Mouse (Mus musculus): ENCODE results near the gene Mvp. TPM values are rescaled to one million over a fixed set of nuclear protein-coding genes. Genes with fewer than 3 reads are reported as not detected.
A peak's percentile ranks its signal among the peaks of the same experiment; 100 is the strongest.

Mvp gene
- polyA plus RNA-seq, 1 experiment = 46.2 TPM

DNA sequence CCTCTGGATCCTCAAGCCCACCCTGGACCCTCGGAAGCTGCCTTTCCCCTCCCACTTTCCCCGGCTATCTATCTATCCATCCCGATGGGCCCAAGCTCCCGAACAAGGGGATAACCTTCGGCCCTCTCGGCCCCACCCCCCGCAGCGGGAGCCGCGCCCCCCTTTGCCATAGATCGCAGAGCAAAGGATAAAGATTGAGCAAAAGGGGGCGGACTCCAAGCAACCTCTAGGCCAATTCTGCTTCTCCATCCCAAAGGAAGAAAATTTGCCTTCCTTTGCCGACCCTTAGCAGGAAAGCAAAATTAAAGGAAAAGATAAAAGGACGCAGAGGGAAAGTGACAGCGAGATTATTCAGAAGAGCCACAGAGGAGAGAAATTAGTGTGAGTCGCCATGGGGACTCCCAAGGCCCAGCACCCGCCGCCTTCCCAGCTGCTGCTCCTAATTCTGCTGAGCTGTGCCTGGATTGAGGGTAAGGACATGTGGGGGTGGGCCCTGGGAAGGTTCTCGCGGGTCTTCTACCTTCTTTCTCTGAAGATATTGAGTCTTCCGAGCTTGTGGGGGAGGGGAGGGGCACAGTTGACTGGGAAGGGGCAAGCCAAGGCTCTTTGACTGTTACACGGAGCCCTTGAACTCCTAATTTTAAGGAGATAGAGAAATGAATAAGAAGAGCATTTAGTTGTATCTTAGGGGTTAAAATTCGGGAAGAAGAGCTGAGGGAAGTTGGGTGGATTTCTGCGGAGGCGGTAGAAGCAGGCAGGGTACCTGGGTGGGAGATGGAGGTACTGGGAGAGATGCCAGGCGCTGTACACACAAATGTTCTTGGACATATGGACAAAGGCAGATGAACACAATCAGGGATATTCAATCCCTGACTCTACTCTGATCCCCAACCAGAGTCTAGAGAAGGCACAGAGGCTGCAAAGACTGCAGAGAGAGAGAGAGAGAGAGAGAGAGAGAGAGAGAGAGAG, 63.5 kb downstream of the Mvp start:
- no peak for DNase-seq (ENCODE audit: low spot score)

DNA sequence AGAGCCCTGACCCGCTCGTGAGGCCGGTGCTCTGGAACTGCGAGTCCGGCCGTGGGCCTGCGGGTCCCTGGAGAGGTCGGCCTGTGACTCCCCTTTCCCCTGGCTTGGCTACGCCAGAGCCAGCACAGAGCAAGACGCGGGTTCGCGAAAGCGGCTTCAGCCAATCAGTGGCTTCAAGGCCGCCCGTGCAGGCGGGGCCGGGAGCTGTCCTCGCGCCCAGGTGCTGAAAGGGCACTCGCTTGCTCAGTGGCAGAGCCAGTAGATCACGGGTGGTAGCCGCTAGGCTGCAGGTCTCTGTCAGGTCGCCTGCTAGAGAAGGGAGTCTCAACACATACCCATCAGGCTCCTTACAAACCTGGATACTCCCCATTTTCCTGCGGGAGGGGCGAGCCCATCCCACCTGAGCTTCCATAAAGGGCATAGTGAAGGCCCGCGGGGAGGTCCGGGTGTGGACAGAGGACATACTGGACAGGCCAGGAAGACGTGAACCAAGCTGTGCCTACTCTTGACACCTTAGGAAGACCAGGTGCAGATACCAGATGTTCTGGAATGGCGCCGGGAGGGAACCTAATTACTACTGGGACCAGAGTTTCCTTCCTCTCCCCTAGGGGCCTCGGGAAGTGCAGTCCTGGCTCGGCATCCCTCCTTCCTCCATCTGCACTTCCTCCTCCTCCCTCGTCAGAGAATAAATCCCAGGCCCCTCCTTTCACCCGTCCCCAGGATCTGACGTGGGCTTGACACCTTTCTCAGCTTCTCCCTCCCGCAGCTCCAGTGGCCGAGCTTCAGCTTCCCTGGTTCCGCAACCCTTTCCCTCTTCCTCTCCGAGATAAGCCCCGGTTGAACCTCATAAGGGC, 64.4 kb downstream of the Mvp start, which contains the start of gene Sez6l2:
Gene Sez6l2, plus strand, starts transcription at position 771 of the 854 bp plus-strand sequence.
- DNase-seq (ENCODE audit: low spot score) = peak; percentile 72

GRCm38 (mm10) chr7:126949403-126949792, 65.0 kb downstream of the Mvp start, which contains the start of gene Asphd1:
Gene Asphd1, minus strand, starts transcription at chr7:126949582.
- DNase-seq (ENCODE audit: low spot score) = no peak

- DNase-seq (ENCODE audit: low spot score) = no peak
Observed at GRCm38 (mm10) chr7:126948626-126949025, 65.8 kb downstream of the Mvp start.

GRCm38 (mm10) chr7:126946530-126946929, 67.9 kb downstream of the Mvp start:
- no peak for DNase-seq (ENCODE audit: low spot score)

DNA sequence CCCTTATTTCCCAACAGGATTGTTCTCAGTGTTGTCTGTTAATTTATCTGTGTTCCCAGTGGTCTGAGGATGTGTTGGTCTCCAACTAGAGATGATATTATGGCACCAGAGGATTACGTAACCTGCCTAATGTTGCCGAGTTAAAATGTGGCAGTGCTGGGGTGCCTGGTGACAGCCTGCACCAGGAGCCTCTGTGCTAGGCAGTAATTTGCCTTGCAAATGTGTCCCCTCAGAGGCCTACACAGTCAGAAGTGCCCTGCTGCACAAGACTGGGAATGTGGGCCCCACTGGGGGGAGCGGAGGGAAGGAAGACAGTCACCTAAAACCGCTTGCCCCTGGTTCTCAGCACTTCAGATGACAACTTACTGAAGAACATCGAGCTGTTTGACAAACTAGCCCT, 72.6 kb downstream of the Mvp start:
- DNase-seq (ENCODE audit: low spot score) = no peak

DNA sequence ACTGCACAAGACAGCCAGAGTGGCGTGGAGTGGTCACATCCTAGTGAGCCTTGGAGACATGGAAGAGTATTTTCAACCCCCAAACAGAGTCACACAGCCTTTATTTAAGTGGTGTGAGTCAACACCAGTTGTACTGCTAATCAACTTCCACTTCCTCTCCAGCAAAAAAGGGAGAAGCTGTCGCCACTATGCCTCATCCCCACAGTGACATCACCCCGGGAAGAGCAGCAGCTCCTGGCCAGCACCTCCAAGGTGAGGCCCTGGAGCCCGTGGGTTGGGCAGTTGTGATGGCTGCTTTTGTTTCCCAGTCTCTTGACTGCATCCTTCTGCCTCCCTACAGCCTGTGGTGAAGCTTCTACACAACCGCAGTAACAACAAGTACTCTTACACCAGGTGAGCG, 73.2 kb downstream of the Mvp start:
- DNase-seq (ENCODE audit: low spot score) = no peak

Other genes with a start within 250 kb of the Mvp start
- gene Gdpd3, start 248.3 kb downstream of the Mvp start, polyA plus RNA-seq (2012; rRNA removed) = 15.7 and 28.5 TPM in 2 replicates
- 188 and 213 TPM in 2 replicates for gene Ypel3, start 237.7 kb downstream of the Mvp start, polyA plus RNA-seq (2012; rRNA removed)
- 1.3 and 1.4 TPM in 2 replicates for gene Tbx6, start 233.1 kb downstream of the Mvp start, polyA plus RNA-seq (2012; rRNA removed)
- 106 and 121 TPM in 2 replicates for gene Ppp4c, start 222.1 kb downstream of the Mvp start, polyA plus RNA-seq (2012; rRNA removed)
- 2.4 and 2.9 TPM in 2 replicates for gene Fam57b, start 217.0 kb downstream of the Mvp start, polyA plus RNA-seq (2012; rRNA removed)
- not detected in 2 replicates for gene 4930451I11Rik, start 183.0 kb downstream of the Mvp start, polyA plus RNA-seq (2012; rRNA removed)
- gene Doc2a, start 167.2 kb downstream of the Mvp start, polyA plus RNA-seq (2012; rRNA removed) = not detected in 2 replicates
- gene Hirip3, start 152.6 kb downstream of the Mvp start, polyA plus RNA-seq (2012; rRNA removed) = 18.0 and 21.0 TPM in 2 replicates
- 42.3 and 46.0 TPM in 2 replicates for gene Ino80e, start 152.2 kb downstream of the Mvp start, polyA plus RNA-seq (2012; rRNA removed)
- gene Taok2, start 129.9 kb downstream of the Mvp start, polyA plus RNA-seq (2012; rRNA removed) = 55.8 and 65.4 TPM in 2 replicates
- 41.3 and 46.0 TPM in 2 replicates for gene Tmem219, start 91.7 kb downstream of the Mvp start, polyA plus RNA-seq (2012; rRNA removed)
- gene Kctd13, start 85.7 kb downstream of the Mvp start, polyA plus RNA-seq (2012; rRNA removed) = 16.3 and 16.4 TPM in 2 replicates
- not detected in 2 replicates for gene Asphd1, start 65.0 kb downstream of the Mvp start, polyA plus RNA-seq (2012; rRNA removed)
- 0.65 and 0.72 TPM in 2 replicates for gene Sez6l2, start 64.1 kb downstream of the Mvp start, polyA plus RNA-seq (2012; rRNA removed)
- 118 and 119 TPM in 2 replicates for gene Cdipt, start 38.7 kb downstream of the Mvp start, polyA plus RNA-seq (2012; rRNA removed)
- 2.2 and 2.7 TPM in 2 replicates for gene Cdiptos, start 38.5 kb downstream of the Mvp start, polyA plus RNA-seq (2012; rRNA removed)
- 2.8 and 3.2 TPM in 2 replicates for gene Pagr1b, start 1.9 kb upstream of the Mvp start, polyA plus RNA-seq (2012; rRNA removed)
- gene Pagr1a, start 2.7 kb upstream of the Mvp start, polyA plus RNA-seq (2012; rRNA removed) = 16.4 and 18.2 TPM in 2 replicates
- 66.3 and 76.5 TPM in 2 replicates for gene Gm42742, start 6.5 kb upstream of the Mvp start, polyA plus RNA-seq (2012; rRNA removed)
- 9.7 and 10.2 TPM in 2 replicates for gene Prrt2, start 6.6 kb upstream of the Mvp start, polyA plus RNA-seq (2012; rRNA removed)
- gene Maz, start 12.4 kb upstream of the Mvp start, polyA plus RNA-seq (2012; rRNA removed) = 72.0 and 72.5 TPM in 2 replicates
- 2.3 and 2.7 TPM in 2 replicates for gene Kif22, start 27.9 kb upstream of the Mvp start, polyA plus RNA-seq (2012; rRNA removed)
- gene Zg16, start 72.7 kb upstream of the Mvp start, polyA plus RNA-seq (2012; rRNA removed) = 0.15 and 0.34 TPM in 2 replicates
- gene AI467606, start 76.7 kb upstream of the Mvp start, polyA plus RNA-seq (2012; rRNA removed) = 4.4 and 6.0 TPM in 2 replicates
- gene Qprt, start 107.6 kb upstream of the Mvp start, polyA plus RNA-seq (2012; rRNA removed) = 0.80 and 0.81 TPM in 2 replicates
- 1.2 and 1.9 TPM in 2 replicates for gene Spn, start 123.2 kb upstream of the Mvp start, polyA plus RNA-seq (2012; rRNA removed)
- gene Cd2bp2, start 181.4 kb upstream of the Mvp start, polyA plus RNA-seq (2012; rRNA removed) = 66.2 and 68.8 TPM in 2 replicates
- gene Tbc1d10b, start 193.8 kb upstream of the Mvp start, polyA plus RNA-seq (2012; rRNA removed) = 23.0 and 30.1 TPM in 2 replicates
- gene Mylpf, start 194.3 kb upstream of the Mvp start, polyA plus RNA-seq (2012; rRNA removed) = 1.2 and 2.1 TPM in 2 replicates
- 10.0 and 10.5 TPM in 2 replicates for gene Zfp553, start 218.4 kb upstream of the Mvp start, polyA plus RNA-seq (2012; rRNA removed)
- 19.4 and 22.0 TPM in 2 replicates for gene Sept1, start 218.5 kb upstream of the Mvp start, polyA plus RNA-seq (2012; rRNA removed)
- gene Zfp771, start 229.7 kb upstream of the Mvp start, polyA plus RNA-seq (2012; rRNA removed) = 49.8 and 54.0 TPM in 2 replicates
- 19.2 and 24.9 TPM in 2 replicates for gene Dctpp1, start 246.1 kb upstream of the Mvp start, polyA plus RNA-seq (2012; rRNA removed)

Measured in urinary bladder, adult 2 months (tissue).